Mouse (Mus musculus) kidney, adult 9 months (tissue): ENCODE measurements around the gene Slc2a5.
A peak's percentile ranks its signal among the peaks of the same experiment; 100 is the strongest.

Experiments
- DNase-seq: peaks from one replicate; pipeline ENCODE4 v3.0.0; 2022

Slc2a5 gene

GRCm38 (mm10) chr4:150105671-150106070, 13.4 kb upstream of the Slc2a5 start:
- no peak for DNase-seq

- DNase-seq = no peak
These were observed 12.4 kb upstream of the Slc2a5 start for GRCm38 (mm10) chr4:150106637-150107036.

- no peak for DNase-seq
These were observed 9.4 kb upstream of the Slc2a5 start for GRCm38 (mm10) chr4:150109636-150110035.

- DNase-seq = no peak
These were observed 8.7 kb upstream of the Slc2a5 start for GRCm38 (mm10) chr4:150110373-150110772.

GRCm38 (mm10) chr4:150112867-150113266, 6.2 kb upstream of the Slc2a5 start:
- DNase-seq = peak; percentile 85

- peak; percentile 83 for DNase-seq
These were observed 4.5 kb upstream of the Slc2a5 start for GRCm38 (mm10) chr4:150114505-150115061.

GRCm38 (mm10) chr4:150117311-150117710, 1.8 kb upstream of the Slc2a5 start:
- no peak for DNase-seq

- no peak for DNase-seq
These were observed 920 bp upstream of the Slc2a5 start for GRCm38 (mm10) chr4:150118163-150118562.

- DNase-seq = peak; percentile 90
These were observed 557 bp downstream of the Slc2a5 start for GRCm38 (mm10) chr4:150119640-150120039.

GRCm38 (mm10) chr4:150120173-150120833, 1.2 kb downstream of the Slc2a5 start:
- peak; percentile 84 for DNase-seq

- DNase-seq = no peak
These were observed 2.3 kb downstream of the Slc2a5 start for GRCm38 (mm10) chr4:150121430-150121829.

- DNase-seq = no peak
These were observed 3.4 kb downstream of the Slc2a5 start for GRCm38 (mm10) chr4:150122476-150122875.

- no peak for DNase-seq
These were observed 7.3 kb downstream of the Slc2a5 start for GRCm38 (mm10) chr4:150126373-150126772.

GRCm38 (mm10) chr4:150127894-150128293, 8.8 kb downstream of the Slc2a5 start:
- peak; percentile 71 for DNase-seq

- DNase-seq = peak; percentile 71
These were observed 9.5 kb downstream of the Slc2a5 start for GRCm38 (mm10) chr4:150128571-150128970.

- no peak for DNase-seq
These were observed 11.6 kb downstream of the Slc2a5 start for GRCm38 (mm10) chr4:150130661-150131060.

- peak; percentile 95 for DNase-seq
These were observed 13.7 kb downstream of the Slc2a5 start for GRCm38 (mm10) chr4:150132692-150133271.

- DNase-seq = no peak
These were observed 16.2 kb downstream of the Slc2a5 start for GRCm38 (mm10) chr4:150135254-150135653.

- DNase-seq = peak; percentile 72
These were observed 17.6 kb downstream of the Slc2a5 start for GRCm38 (mm10) chr4:150136693-150137092.

- no peak for DNase-seq
These were observed 18.4 kb downstream of the Slc2a5 start for GRCm38 (mm10) chr4:150137368-150138083.

- DNase-seq = peak; percentile 65
These were observed 19.0 kb downstream of the Slc2a5 start for GRCm38 (mm10) chr4:150138084-150138543.

GRCm38 (mm10) chr4:150139090-150139489, 20.0 kb downstream of the Slc2a5 start:
- no peak for DNase-seq

GRCm38 (mm10) chr4:150140346-150140745, 21.3 kb downstream of the Slc2a5 start:
- DNase-seq = no peak

GRCm38 (mm10) chr4:150144242-150144641, 25.2 kb downstream of the Slc2a5 start:
- DNase-seq = no peak
